Mouse (Mus musculus): ENCODE results near the gene 4930572O03Rik. TPM values are rescaled to one million over a fixed set of nuclear protein-coding genes. Genes with fewer than 3 reads are reported as not detected.
A peak's percentile ranks its signal among the peaks of the same experiment; 100 is the strongest.
"Not testable (repeated sequence)": the region's sequence is repeated elsewhere in the genome, so short reads cannot be mapped to it uniquely, and the experiment has no call there.

Gene 4930572O03Rik
- not detected for total RNA-seq (2021)
- long read RNA-seq, experiment 1: 0 reads
- long read RNA-seq, experiment 2: 0 reads

- DNase-seq (ENCODE audit: low spot score in 2 of 2): not testable (repeated sequence)
Measured at GRCm38 (mm10) chr5:15656959-15657358, at the start of gene 4930572O03Rik. Gene 4930572O03Rik, minus strand, starts transcription at chr5:15657059.

- DNase-seq (ENCODE audit: low spot score in 2 of 2): peak in 1 of 2 experiments; percentile 33
Measured at GRCm38 (mm10) chr5:15702891-15703290, 46.0 kb upstream of the 4930572O03Rik start.

- not testable (repeated sequence) for DNase-seq (ENCODE audit: low spot score in 2 of 2)
Measured at GRCm38 (mm10) chr5:15697719-15698118, 40.9 kb upstream of the 4930572O03Rik start.

DNA sequence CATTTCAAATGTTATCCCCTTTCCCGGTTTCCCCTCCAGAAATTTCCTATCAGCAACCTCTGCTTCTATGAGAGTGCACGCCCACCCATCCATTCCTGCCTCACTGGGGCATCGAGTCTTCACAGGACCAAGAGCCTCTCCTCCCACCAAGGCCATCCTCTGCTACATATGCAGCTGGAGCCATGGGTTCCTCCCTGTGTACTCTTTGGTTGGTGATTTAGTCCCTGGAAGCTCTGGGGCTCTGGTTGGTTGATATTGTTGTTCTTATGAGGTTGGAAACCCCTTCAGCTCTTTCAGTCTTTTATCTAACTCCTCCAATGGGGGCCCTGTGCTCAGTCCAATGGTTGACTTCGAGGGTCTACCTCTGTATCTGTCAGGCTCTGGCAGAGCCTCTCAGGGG, 35.0 kb upstream of the 4930572O03Rik start:
- DNase-seq (ENCODE audit: low spot score in 2 of 2): not testable (repeated sequence)

DNA sequence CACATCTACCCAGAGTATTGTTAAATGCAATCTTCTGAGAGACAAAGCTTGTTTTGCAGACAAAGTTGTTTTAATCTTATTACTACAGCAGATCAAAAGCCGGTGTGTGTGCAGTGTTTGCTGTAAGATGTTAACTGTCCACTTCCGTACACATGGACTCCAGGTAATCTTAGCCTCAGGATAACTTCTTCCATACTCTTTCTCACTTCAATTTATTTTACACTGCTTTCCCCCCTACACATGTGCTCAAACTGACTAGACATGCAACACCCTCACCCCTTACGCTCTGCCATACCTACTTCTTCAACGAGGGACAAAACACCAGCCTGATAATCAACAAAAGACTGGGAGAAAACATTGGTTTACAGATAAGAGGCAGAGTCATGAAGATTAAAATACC, 34.0 kb upstream of the 4930572O03Rik start:
- DNase-seq (ENCODE audit: low spot score in 2 of 2): not testable (repeated sequence)

DNA sequence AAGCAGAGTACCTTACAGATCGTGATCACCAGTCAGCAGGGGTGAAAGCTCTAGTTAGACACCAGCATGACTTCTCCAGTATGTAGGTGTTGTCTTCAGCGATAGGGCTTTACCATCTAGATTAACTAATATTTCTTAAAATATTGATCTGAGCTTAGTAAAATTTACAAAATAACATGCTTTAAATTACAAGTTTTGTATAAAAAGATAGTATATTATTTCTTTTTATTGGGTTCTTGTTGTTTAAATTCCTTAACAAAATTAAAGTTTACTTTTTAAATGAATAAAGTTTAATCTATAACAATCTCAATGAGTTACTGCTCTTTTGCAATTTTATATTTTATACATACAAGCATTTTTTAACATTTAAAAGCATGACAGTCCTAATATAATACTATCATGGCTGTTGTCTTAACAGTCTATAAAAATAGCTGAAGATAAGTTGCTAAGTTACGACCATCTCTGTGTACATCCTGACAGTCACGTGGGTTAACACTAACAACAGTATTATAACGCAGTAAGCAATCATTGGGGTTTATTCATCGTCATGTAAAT, 32.9 kb upstream of the 4930572O03Rik start:
- DNase-seq (ENCODE audit: low spot score in 2 of 2): not testable (repeated sequence)

GRCm38 (mm10) chr5:15688874-15689658, 32.2 kb upstream of the 4930572O03Rik start:
- DNase-seq (ENCODE audit: low spot score in 2 of 2): not testable (repeated sequence)

- DNase-seq (ENCODE audit: low spot score in 2 of 2): not testable (repeated sequence)
Measured at GRCm38 (mm10) chr5:15681301-15682035, 24.6 kb upstream of the 4930572O03Rik start.

DNA sequence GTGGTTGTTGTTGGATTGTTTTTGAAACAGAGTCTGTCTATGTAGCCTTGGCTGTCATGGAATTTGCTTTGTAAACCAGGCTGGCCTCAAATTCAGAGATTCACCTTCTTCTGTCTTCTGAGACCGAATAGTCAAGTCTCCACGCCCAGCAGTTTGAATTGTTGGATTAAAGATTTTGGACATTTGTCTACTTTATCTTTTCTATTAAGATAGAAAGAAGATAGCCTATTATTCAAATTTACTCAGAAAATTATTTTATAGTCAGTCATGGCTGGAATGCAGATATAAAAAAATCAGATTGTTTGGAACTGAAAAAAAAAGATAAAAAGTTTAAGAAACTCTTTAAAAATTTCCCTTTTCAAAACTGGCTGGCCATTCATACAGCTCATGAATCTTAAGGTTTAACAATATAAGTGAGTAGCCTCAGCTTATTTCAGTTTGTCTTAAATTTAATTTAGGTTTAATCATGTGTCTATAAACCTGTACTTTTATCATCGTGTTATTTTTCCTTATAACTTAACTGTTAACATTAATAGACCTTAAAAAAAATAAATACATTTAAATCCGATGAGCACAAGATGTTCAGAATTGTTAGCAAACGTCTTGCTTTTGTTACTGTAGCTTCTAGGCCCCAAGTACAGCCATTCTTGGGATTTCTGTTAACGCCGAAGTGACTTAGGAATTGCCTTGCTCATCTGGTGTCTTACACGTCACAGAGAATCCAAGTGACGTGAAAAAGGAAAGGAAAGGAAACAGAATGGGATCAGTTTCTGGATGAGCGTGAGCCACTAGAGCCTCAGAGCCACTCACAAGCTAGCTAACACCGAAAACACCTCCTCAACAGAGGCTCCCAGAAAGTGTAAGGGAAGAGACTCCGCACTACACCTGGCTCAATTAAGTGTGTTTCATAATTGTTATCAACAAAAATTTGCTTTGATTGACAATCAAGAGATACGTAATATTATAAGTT, 23.4 kb upstream of the 4930572O03Rik start:
- not testable (repeated sequence) for DNase-seq (ENCODE audit: low spot score in 2 of 2)

DNA sequence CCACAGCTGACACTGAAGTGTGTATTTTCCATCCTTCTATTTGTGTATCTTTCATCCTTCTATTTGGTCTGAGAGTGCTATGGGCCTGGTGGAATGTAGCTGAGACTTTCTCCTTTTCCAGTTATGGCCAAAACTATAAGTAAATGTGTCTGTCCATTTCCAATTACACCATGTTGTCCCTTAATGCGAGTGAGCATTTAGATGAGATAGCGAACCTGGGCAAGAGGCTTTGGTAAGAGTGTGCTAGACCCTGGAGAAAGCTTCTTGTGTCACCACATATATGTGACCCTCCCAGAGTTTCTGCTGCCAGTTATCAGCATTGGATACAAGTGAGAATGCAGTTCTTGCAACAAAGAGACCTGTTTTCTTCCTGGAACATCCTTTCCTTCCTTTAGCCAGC, 22.0 kb upstream of the 4930572O03Rik start:
- DNase-seq (ENCODE audit: low spot score in 2 of 2): not testable (repeated sequence)

- not testable (repeated sequence) for DNase-seq (ENCODE audit: low spot score in 2 of 2)
Measured at GRCm38 (mm10) chr5:15677750-15678149, 20.9 kb upstream of the 4930572O03Rik start.

GRCm38 (mm10) chr5:15674429-15675244, 17.8 kb upstream of the 4930572O03Rik start:
- DNase-seq (ENCODE audit: low spot score in 2 of 2): not testable (repeated sequence)

- DNase-seq (ENCODE audit: low spot score in 2 of 2): not testable (repeated sequence)
Measured at GRCm38 (mm10) chr5:15673989-15674388, 17.1 kb upstream of the 4930572O03Rik start.

DNA sequence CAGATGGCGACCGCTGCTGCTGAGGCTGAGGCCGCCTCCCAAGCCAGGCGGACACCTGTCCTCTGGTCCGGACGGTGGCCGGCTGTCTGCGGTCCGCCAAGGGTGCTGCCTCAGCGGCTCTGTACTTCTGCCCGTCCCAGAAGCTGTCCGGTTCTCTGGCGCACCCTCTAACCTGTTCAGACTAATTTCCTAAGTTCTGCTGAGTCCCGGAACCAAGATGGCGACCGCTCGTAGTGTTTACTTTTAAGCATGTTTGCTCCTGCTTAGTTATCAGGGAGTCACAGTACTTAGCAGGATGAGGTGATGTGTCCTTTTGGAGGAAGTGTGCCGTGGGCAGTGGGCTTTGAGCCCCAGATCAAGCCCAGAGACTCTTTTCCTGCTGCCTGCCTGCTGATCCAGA, 13.9 kb upstream of the 4930572O03Rik start:
- not testable (repeated sequence) for DNase-seq (ENCODE audit: low spot score in 2 of 2)

DNA sequence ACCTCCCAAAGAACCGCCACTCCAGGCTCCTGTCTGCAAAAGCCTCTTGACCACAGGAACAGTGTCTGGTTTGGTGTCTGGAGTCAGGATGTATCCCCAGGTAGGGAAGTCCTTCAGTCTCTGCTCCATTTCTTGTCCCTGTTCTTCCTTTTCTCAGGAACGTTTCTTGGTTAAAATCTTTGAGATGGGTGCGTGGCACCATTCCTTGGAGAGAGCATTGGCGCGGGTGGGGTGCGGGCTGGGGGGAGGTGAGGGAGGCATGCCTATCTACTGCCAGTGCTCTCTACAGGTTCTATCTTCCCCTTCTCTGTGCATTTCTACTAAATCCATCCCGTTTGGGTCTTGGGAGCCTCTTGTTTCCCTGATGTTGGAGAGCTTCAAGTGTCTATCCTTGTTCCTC, 7.0 kb upstream of the 4930572O03Rik start:
- not testable (repeated sequence) for DNase-seq (ENCODE audit: low spot score in 2 of 2)

DNA sequence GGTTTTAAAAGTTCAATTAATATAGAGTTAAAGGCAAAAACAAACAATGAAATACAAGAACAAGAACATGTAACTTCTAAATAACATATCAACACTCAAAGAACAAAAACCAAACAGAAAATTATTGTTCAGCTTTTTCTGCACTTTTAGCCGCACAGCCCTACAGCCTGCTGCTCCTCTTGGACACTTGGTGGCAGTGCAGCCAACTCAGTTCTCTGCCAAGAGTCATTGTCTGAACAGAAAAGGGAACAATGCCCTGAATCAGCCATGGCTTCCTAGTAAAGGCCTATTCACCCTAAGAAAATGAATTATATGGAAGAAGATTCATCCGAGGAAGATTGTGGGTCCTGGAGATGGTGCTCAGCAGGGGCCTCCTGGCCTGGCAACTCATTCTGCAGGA, 4.5 kb downstream of the 4930572O03Rik start:
- DNase-seq (ENCODE audit: low spot score in 2 of 2): not testable (repeated sequence)

DNA sequence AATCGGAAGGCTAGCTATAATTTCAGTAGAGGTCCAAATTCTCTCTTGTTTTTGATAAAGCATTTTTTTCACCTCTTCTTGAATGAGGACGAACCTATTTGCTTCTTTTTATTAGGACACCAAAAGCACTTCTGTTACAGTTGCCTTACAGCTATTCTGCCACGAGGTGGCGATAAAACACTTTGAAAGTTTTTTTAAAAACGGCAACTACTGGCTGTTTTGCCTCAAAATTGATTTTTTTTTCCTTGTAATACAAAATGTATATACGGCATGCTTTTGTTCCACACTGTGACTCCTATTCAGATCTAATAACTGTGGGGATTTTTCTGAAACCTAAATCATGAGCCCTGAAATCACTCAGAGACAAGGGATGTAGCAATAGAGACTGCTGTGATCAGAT, 11.2 kb downstream of the 4930572O03Rik start:
- DNase-seq (ENCODE audit: low spot score in 2 of 2): peak in 1 of 2 experiments; percentile 9

DNA sequence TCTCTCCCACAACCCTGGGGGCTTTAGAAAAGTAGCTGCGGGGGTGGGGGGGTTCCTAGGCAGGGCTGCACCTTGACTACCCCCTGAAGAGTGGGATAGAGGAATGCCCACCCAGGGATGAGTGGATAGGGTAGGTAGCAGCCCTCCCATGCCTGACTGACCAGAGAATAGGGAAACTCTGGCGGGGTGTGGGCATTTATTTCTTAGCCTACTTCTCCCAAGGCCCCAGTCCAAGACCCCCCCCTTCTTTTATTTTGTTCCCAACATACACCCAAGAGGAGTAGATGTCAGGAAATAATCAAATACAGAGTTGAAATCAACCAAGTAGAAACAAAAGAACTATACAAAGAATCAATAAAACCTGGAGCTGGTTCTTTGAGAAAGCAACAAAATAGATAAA, 19.2 kb downstream of the 4930572O03Rik start:
- not testable (repeated sequence) for DNase-seq (ENCODE audit: low spot score in 2 of 2)

DNA sequence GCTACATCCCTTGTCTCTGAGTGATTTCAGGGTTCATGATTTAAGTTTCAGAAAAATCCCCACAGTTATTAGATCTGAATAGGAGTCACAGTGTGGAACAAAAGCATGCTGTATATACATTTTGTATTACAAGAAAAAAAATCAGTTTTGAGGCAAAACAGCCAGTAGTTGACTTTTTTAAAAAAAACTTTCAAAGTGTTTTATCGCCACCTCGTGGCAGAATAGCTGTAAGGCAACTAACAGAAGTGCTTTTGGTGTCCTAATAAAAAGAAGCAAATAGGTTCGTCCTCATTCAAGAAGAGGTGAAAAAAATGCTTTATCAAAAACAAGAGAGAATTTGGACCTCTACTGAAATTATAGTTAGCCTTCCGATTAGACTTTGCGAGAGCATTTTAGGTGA, 26.8 kb downstream of the 4930572O03Rik start:
- DNase-seq (ENCODE audit: low spot score in 2 of 2): peak in 1 of 2 experiments; percentile 36

- not testable (repeated sequence) for DNase-seq (ENCODE audit: low spot score in 2 of 2)
Measured at GRCm38 (mm10) chr5:15628136-15628535, 28.7 kb downstream of the 4930572O03Rik start.
